Mouse (Mus musculus) small intestine, adult 2 months (tissue): ENCODE data around the gene Mrpl58.

Experiments
- CTCF ChIP-seq: fragments of 200-500 bp; IDR thresholded peaks from 2 replicates; pipeline ENCODE4 v1.5.1; 2012; ENCODE audit warnings: low read depth, mild to moderate bottlenecking, control low read depth, inconsistent platforms, low read length, moderate library complexity, mixed read lengths; ENCODE audit not compliant: insufficient replicate concordance, insufficient read length; ENCODE audit errors: extremely low read depth
- POLR2A ChIP-seq: fragments of 200-500 bp; IDR thresholded peaks from 2 replicates; pipeline ENCODE4 v1.6.1; 2012; ENCODE audit warnings: low read depth, mild to moderate bottlenecking, control low read depth, inconsistent platforms, low read length, moderate library complexity

- TF ChIP-seq CTCF (no peak), POLR2A (no peak)
Measured at GRCm38 (mm10) chr11:115453306-115453705, 49.8 kb downstream of the Mrpl58 start.
